Mouse (Mus musculus): ENCODE results near the gene 2310003L06Rik. TPM values are rescaled to one million over a fixed set of nuclear protein-coding genes. Genes with fewer than 3 reads are reported as not detected.

Gene 2310003L06Rik
- not detected for total RNA-seq (2021)

- DNase-seq (ENCODE audit: low spot score in 2 of 2): no peak
- intact Hi-C loops (cut with DNase I): no loop called here
Measured at GRCm38 (mm10) chr5:87969201-87969600, at the start of gene 2310003L06Rik, which contains the start of gene Gm28434. TSS of gene 2310003L06Rik (plus strand) at chr5:87969459. TSS of gene Gm28434 (plus strand) at chr5:87969517.

- DNase-seq (ENCODE audit: low spot score in 2 of 2): no peak
- intact Hi-C loops (cut with DNase I): no loop called here
Measured at GRCm38 (mm10) chr5:87925372-87925771, 43.9 kb upstream of the 2310003L06Rik start, which contains the start of gene Csn3. TSS of gene Csn3 (plus strand) at chr5:87925579.

GRCm38 (mm10) chr5:87931603-87932002 lies 37.7 kb upstream of the 2310003L06Rik start:
- intact Hi-C loops (cut with DNase I): no loop called here
- DNase-seq (ENCODE audit: low spot score in 2 of 2): no peak

DNA sequence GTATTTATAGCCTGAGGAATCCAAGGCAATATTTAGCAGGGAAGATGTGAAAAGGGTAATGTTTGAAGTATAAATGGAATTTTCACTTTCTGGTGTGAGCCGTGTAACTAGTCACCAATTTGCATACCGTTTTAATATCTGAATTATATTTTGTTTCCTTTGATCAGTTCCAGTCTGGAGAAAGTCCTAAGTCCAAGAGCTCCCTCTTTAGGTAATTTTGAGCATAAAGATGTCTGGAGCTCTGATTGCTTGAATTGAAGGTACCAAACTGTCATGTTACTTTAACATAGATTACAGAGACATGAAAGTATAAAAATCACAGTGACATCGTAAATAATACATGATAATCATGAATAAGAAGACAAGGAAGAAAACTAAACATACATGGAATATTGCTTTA lies 28.5 kb upstream of the 2310003L06Rik start:
- peak in 1 of 2 experiments; percentile 39 for DNase-seq (ENCODE audit: low spot score in 2 of 2)
- intact Hi-C loops (cut with DNase I): loop anchor here (5.0 kb wide), 1 partner anchor 158 kb away; no protein-coding TSS in a partner anchor

GRCm38 (mm10) chr5:87942515-87942914 lies 26.7 kb upstream of the 2310003L06Rik start:
- DNase-seq (ENCODE audit: low spot score in 2 of 2): no peak
- intact Hi-C loops (cut with DNase I): loop anchor here (5.0 kb wide), 1 partner anchor 160 kb away; no protein-coding TSS in a partner anchor

DNA sequence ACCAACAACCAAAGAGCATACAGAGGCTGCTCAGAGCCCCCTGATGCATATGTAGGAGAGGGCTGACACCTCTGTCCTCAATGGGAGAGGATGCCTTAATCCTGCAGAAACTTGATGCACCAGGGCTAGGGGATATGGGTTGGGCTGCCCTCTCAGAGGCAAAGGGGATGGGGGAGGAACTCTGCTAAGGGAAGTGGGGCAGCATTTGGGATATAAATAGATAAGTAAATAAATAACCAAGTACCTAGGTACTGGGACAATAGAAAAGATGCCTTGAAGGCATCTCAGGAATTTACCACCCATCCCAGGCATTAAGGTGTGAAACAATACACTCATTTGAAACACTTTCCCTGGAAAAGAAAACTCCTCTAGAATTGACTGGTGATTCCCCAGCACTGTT lies 17.4 kb upstream of the 2310003L06Rik start:
- intact Hi-C loops (cut with DNase I): no loop called here

DNA sequence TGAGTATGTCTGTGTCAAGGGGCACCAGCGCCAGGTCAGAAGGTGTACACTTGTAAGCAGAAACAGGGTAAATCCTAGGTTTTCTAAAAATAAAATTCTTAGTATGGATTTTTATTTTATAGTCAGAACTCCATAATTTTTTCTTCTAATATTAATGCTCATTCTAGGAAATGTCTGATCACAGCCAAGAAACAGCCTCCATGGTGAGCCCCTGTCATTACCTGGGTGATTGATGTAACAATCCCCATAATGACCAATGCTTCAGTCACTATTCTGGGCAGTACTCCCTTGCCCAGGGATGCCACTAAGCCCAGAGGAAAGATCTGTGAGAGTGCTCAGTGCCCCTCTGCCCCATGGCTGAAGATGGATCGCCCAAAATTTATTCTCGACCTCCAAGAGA lies 9.9 kb downstream of the 2310003L06Rik start, which contains the start of gene Cabs1:
TSS of gene Cabs1 (plus strand) at position 301 of the 400 bp plus-strand sequence.
- no peak for DNase-seq (ENCODE audit: low spot score in 2 of 2)
- intact Hi-C loops (cut with DNase I): no loop called here

More for the DNA sequence above, 17.4 kb upstream of the 2310003L06Rik start:
- no peak for DNase-seq (ENCODE audit: low spot score in 2 of 2)

DNA sequence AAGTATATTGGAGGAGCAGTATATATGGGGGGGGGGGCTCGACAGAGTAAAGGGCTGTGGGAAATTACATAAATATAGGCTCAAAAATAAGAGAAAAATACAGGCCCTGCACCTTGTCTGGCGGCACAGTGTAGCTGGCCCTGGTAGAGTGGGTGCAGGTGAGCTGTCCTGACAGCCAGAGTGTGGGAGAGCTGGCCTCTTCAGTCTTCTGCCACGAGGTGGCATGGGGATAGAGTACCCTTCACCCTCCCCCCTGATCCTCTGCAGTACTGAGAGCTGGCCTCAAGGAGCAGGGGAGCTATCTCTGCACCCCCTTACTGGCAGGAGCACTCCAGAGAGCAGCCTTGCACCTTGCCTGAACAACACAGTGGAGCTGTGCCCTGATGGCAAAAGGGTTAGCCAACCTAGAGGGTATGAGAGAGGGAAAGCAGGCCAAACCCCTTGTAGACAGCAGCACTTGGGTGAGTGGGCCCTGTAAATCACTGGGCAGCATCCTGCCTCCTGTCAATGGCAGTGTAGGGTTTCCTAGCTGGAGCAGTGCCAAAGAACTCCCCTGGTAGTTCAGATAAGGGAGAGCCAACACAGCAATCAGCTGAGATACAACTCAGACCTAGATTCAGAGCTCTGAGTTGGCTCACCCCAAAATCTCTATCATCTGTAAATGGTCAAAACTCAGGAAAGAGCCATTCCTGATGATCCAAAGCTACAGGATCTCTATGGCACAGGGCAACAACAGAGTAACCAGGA lies 13.4 kb downstream of the 2310003L06Rik start:
- DNase-seq (ENCODE audit: low spot score in 2 of 2): no peak
- intact Hi-C loops (cut with DNase I): no loop called here

GRCm38 (mm10) chr5:88002249-88002648 lies 33.0 kb downstream of the 2310003L06Rik start, which contains the start of gene Smr3a:
TSS of gene Smr3a (plus strand) at chr5:88002549.
- intact Hi-C loops (cut with DNase I): no loop called here

GRCm38 (mm10) chr5:88005241-88005640 lies 36.0 kb downstream of the 2310003L06Rik start:
- DNase-seq (ENCODE audit: low spot score in 2 of 2): no peak
- intact Hi-C loops (cut with DNase I): no loop called here

More at GRCm38 (mm10) chr5:88002249-88002648, 33.0 kb downstream of the 2310003L06Rik start, which contains the start of gene Smr3a:
- no peak for DNase-seq (ENCODE audit: low spot score in 2 of 2)

Other genes with a start within 250 kb of the 2310003L06Rik start
- not detected for gene Csn1s2a, start 194.9 kb upstream of the 2310003L06Rik start, total RNA-seq (2021)
- not detected for gene Csn1s2b, start 161.4 kb upstream of the 2310003L06Rik start, total RNA-seq (2021)
- gene Prr27, start 143.8 kb upstream of the 2310003L06Rik start, total RNA-seq (2021): not detected
- not detected for gene Odam, start 84.4 kb upstream of the 2310003L06Rik start, total RNA-seq (2021)
- gene Csn3, start 43.9 kb upstream of the 2310003L06Rik start, total RNA-seq (2021): not detected
- gene Gm28434, start 58 bp downstream of the 2310003L06Rik start, total RNA-seq (2021): not detected
- not detected for gene Cabs1, start 10.0 kb downstream of the 2310003L06Rik start, total RNA-seq (2021)
- not detected for gene Smr3a, start 33.1 kb downstream of the 2310003L06Rik start, total RNA-seq (2021)
- gene Smr2, start 117.1 kb downstream of the 2310003L06Rik start, total RNA-seq (2021): not detected
- gene Gm11116, start 142.1 kb downstream of the 2310003L06Rik start, total RNA-seq (2021): not detected
- gene Gm11115, start 184.6 kb downstream of the 2310003L06Rik start, total RNA-seq (2021): not detected

All from left cerebral cortex, postnatal 25 days (tissue).